Mouse (Mus musculus) right cerebral cortex, adult 18-20 months (tissue): ENCODE measurements around the gene Hras.

Source experiments
- DNase-seq: peaks from one replicate; pipeline ENCODE4 v3.0.0; 2022; ENCODE audit warnings: mixed read lengths

Gene Hras

GRCm38 (mm10) chr7:141193948-141194347 is at the start of gene Hras, which contains the start of gene Lrrc56:
Gene Hras, minus strand, starts transcription at chr7:141194005.
Gene Lrrc56, plus strand, starts transcription at chr7:141194157.
- DNase-seq: peak; percentile 98

DNA sequence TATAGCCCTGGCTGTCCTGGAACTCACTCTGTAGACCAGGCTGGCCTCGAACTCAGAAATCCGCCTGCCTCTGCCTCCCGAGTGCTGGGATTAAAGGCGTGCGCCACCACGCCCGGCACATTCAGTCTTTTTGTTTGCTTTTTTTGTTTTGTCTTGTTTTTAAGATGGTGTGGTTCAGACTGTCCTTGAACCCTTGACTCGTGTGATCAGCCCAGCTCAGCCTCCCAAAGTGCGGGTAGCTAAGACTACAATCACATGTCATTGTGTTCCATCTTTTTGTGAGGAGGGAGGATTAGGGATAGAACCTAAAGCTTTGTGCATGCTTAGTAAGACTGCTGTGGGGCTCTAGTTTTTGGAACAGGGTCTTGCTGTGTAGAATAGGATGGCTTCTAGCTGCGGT is 37.7 kb upstream of the Hras start:
- DNase-seq: no peak

- DNase-seq: no peak
Observed at GRCm38 (mm10) chr7:141231111-141231510, 37.3 kb upstream of the Hras start.

DNA sequence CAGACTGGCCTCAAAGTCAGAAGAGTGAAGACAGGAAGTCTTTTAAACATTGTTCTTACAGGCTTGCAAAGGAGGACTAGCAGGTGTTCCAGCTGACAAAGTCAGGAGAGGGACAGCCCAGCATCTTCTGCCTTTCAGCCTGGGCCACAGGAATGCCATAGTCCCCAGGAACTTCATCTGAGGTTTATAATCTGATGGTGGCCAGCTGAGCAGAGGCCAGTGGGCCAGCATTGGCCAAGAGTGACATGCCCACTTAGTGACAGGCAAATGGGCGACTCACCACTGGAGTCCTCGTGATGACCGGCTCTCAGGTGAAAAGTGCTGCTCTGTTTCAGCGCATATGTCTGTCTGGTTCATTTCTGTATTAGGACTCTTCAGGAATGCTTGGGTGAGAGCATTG is 36.8 kb upstream of the Hras start:
- no peak for DNase-seq

GRCm38 (mm10) chr7:141229702-141230101 is 35.9 kb upstream of the Hras start:
- DNase-seq: no peak

DNA sequence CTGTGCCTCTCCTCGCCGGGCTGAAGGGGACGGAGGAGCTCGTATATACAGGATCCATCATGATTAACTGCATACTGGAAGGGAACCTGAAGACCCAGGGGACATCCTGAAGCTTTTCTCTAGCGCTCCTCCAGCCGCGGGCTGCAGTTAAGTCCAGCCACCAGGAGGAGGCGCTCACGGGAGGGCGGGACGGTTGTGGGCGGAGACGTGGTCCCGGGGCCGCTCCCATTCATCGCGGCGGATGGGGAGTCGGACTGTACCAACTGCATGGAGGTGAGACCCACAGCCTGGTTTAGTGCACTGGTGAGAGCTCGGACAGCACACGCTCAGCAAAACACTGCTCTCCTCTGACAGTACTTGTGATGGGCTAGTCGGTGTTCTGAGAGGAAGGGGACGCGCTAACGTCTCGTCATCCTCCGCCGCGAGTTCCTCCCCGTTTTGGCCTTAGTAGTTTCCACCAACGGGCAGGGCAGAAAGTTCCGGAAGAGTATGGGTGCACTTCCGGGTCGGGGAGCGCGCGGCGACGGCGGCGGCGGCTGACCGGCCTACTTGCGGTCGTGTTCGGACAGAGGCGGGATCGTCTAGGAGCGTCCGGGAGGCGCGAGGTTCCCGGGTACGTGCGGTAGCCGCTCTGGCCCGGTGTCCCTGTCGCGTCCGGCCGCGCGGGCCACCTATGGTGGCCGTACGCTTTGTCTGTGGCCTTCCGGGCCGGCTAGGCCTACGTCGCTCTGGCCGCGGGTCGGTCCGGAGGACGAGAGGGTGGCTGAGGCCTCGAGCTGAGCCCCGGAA is 34.7 kb upstream of the Hras start, which contains the start of gene Phrf1:
TSS of gene Phrf1 (plus strand) at position 506 of the 789 bp plus-strand sequence.
- peak; percentile 91 for DNase-seq

- DNase-seq: no peak
Observed at GRCm38 (mm10) chr7:141227796-141228195, 34.0 kb upstream of the Hras start.

DNA sequence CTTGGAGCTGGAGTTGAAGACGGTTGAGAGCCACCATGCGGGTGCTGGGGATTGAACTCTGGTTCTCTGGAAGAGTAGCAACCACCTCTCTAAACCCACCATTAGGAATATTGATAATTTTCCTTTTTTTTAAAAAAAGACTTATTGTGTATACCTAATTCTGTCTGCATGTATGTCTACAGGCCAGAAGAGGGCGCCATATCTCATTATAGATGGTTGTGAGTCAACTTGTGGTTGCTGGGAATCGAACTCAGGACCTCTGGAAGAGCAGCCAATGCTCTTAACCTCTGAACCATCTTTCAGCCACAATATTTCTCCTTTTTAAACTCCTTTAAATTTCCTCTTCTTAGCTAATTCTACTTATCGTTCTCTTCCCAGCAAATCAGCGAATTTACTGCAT is 32.7 kb upstream of the Hras start:
- DNase-seq: no peak

GRCm38 (mm10) chr7:141222696-141223215 is 29.0 kb upstream of the Hras start:
- DNase-seq: no peak

- DNase-seq: no peak
Observed at GRCm38 (mm10) chr7:141222126-141222467, 28.3 kb upstream of the Hras start.

- DNase-seq: peak; percentile 96
Observed at GRCm38 (mm10) chr7:141221249-141222125, 27.7 kb upstream of the Hras start.

DNA sequence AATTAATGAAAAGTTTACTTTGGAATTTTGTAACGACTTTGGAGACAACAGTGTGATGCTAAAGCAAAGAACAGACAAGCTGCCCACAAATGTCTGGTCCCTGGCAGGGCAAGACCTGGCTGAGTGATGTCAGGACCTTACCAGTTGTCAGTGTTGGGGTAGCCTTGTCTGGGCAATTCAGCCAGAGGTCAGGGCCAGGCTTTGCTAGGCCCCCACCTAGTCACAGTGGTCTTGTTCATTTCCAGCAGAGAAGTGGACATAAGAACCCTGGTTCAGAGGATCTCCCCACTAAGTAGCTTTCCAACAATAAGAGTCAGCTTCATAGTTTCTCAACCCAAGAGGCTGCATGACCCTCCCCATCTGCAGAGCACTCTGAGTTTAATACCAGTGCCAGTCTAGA is 26.6 kb upstream of the Hras start:
- no peak for DNase-seq

- DNase-seq: no peak
Observed at GRCm38 (mm10) chr7:141219558-141220099, 25.8 kb upstream of the Hras start.

GRCm38 (mm10) chr7:141218557-141219133 is 24.8 kb upstream of the Hras start:
- no peak for DNase-seq

DNA sequence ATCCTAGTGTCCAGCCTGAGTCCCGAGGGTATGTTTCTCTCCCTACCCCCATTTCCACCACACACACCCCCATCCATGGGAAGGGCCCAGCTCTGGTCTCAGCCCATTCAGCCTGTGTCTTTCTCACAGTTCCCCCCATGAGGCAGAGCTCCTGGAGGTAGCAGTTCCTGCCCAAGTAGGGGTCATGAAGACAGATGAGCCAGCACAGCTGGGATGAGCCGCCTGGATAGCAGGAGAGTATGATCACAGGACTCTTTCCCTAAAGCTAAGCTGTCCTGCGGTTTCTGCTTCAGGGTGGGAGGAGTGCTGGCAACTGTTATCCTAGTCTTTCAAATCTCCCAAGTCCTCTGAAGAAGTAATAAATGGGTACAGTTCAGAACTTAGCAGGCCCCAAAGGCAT is 24.3 kb upstream of the Hras start:
- DNase-seq: no peak

- DNase-seq: no peak
Observed at GRCm38 (mm10) chr7:141217343-141218013, 23.7 kb upstream of the Hras start.

DNA sequence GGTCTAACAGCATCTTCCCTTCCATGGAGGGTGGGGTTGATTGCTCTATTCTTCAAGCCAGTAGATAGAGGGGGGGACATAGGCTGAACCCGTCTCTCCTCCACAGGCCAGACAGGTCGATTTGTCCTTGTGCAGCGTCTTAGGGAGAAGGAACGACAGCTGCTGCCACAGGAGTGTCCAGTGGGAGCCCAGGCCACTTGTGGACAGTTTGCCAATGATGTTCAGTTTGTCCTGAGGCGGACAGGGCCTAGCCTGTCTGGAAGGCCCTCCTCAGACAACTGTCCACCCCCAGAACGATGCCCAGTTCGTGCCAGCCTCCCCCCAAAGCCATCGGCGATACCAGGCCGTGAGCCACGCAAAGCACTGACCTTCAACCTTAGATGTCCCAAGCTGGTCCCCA is 23.1 kb upstream of the Hras start:
- DNase-seq: no peak

DNA sequence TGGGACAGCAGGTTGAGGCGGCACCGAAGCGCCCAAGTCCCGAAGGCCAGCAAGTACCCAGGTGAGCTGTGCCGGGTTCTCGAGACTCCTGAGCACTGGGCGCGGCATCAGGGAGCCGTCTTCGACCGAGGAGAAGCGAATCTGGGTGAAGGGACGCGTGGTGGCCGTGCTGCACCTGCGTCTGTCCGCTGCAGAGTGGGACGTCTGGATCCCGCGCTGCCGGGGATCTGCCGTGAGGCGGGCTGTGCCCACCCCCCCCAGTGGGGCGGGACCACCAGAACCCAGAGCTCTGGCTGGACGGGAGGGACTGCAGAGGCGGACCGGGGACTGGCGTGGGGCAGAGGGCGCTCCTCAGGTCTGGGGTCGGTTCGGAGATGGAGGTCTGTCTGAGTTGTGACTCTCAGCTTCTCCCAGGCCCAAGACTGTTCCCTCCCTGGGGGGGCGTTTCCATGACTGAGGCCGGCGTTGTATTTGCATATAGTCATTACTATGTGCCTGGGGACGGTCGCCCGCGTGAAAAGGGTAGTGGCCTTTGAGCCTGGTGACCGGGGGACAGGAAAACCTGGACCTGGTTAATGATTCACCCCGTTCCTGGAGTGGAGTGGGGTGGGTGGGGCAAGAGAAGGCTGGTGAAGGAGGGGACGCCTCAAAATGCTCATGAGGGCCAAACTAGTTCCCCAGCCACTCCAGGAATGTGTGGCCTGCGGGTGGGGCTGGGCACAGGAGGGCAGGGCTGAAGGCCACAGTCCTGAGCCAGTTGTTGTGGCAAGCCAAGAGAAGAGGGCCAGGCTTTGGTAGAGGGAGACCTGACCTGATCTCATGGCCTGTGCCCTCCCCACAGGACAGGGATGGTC is 22.3 kb upstream of the Hras start:
- no peak for DNase-seq

GRCm38 (mm10) chr7:141215101-141215879 is 21.5 kb upstream of the Hras start, which contains the start of gene Rassf7:
Gene Rassf7, plus strand, starts transcription at chr7:141215860.
- DNase-seq: peak; percentile 89

GRCm38 (mm10) chr7:141214310-141214709 is 20.5 kb upstream of the Hras start:
- no peak for DNase-seq
